In the genomic region with DNA sequence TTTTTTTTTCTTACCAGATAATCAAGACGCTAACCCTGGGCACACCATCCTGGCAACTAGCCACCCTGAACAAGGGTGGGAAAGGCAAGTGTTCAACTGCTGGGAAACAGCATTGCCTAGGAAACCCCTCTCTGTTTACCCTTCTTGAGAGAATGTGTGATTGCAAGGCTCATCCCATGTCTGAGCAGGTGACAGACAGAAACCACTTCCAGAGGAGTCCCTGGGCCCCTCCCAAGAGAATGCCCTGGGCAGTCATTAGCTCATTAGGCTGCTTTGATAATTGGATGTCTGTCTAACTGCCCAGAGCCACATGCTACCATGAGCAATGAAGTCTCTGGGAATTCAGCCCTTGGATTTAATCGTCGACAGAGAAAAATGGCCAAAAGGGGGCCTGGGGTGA, we compare ENCODE assay signal across 14 mouse cellular contexts.
DNase-seq lines count a peak whose midpoint lies in the region; ATAC-seq and TF ChIP-seq lines count a peak whose summit lies in the region.
"Had no signal": no experiment of that assay in that cellular context is flagged by ENCODE, and none has a peak within 500 bp of the region (broad histone marks: within the 10 kb centered on the region; RNA-seq: fewer than 3 reads in every experiment).

No protein-coding gene starts in this region.

- no peaks in the 10 kb centered on the region for H3K4me1 ChIP-seq in forebrain, postnatal 0 days (ENCODE audit: insufficient read depth)
- peaks cover 11% of the 10 kb centered on the region for H3K4me1 ChIP-seq in midbrain, embryonic 13.5 days (replicated peaks)
- no peaks in the 10 kb centered on the region for H3K4me1 ChIP-seq in kidney, embryonic 14.5 days (ENCODE audit: control insufficient read depth, insufficient read depth, low read length)
- H3K4me1 ChIP-seq: liver, embryonic 13.5 days had no signal

- H3K4me2 ChIP-seq in forebrain, postnatal 0 days (ENCODE audit: low read depth), result no peak overlapping the region
- H3K4me2 ChIP-seq in midbrain, embryonic 13.5 days (replicated peaks), result no peak overlapping the region
- H3K4me2 ChIP-seq in kidney, embryonic 14.5 days (replicated peaks; ENCODE audit: low read depth, low read length), result no peak overlapping the region
- H3K4me2 ChIP-seq: heart, embryonic 11.5 days; intestine, embryonic 15.5 days; liver, embryonic 13.5 days had no signal

- H3K27me3 ChIP-seq in forebrain, postnatal 0 days (ENCODE audit: insufficient read depth, low read length), result no peaks in the 10 kb centered on the region
- H3K27me3 ChIP-seq in midbrain, embryonic 13.5 days, result no peaks in the 10 kb centered on the region
- H3K27me3 ChIP-seq in kidney, embryonic 14.5 days (ENCODE audit: control insufficient read depth, insufficient read depth, low read length), result no peaks in the 10 kb centered on the region
- H3K27me3 ChIP-seq: intestine, embryonic 15.5 days; liver, embryonic 13.5 days; Patski had no signal

- no peak overlapping the region for H3K27ac ChIP-seq in forebrain, postnatal 0 days (ENCODE audit: low read depth, low read length)
- H3K27ac ChIP-seq in midbrain, embryonic 13.5 days, result no peak overlapping the region
- H3K27ac ChIP-seq in kidney, embryonic 14.5 days (ENCODE audit: low read depth, low read length), result no peak overlapping the region
- H3K27ac ChIP-seq: intestine, embryonic 15.5 days; liver, embryonic 13.5 days had no signal

- no peaks in the 10 kb centered on the region for H3K9me3 ChIP-seq in forebrain, postnatal 0 days (ENCODE audit: low read length)
- H3K9me3 ChIP-seq in midbrain, embryonic 13.5 days, result no peaks in the 10 kb centered on the region
- no peaks in the 10 kb centered on the region for H3K9me3 ChIP-seq in kidney, embryonic 14.5 days (ENCODE audit: control insufficient read depth, low read length)
- H3K9me3 ChIP-seq: intestine, embryonic 15.5 days; liver, embryonic 13.5 days had no signal

- H3K4me3 ChIP-seq in forebrain, postnatal 0 days (ENCODE audit: low read depth, low read length), result no peak overlapping the region
- H3K4me3 ChIP-seq in midbrain, embryonic 13.5 days (replicated peaks), result no peak overlapping the region
- H3K4me3 ChIP-seq in kidney, embryonic 14.5 days (ENCODE audit: low read length), result no peak overlapping the region
- H3K4me3 ChIP-seq: intestine, embryonic 15.5 days; liver, embryonic 13.5 days had no signal

- no peak for TF ChIP-seq CTCF in forebrain, postnatal 0 days (IDR thresholded peaks at IDR 0.05; ENCODE audit: low read depth)

- no peak overlapping the region for H3K9ac ChIP-seq in forebrain, postnatal 0 days
- H3K9ac ChIP-seq in midbrain, embryonic 13.5 days (replicated peaks), result no peak overlapping the region
- H3K9ac ChIP-seq in kidney, embryonic 14.5 days (ENCODE audit: low read depth, low read length), result no peak overlapping the region
- H3K9ac ChIP-seq: intestine, embryonic 15.5 days; liver, embryonic 13.5 days had no signal

- peak; percentile 76 for ATAC-seq in forebrain, postnatal 0 days
- ATAC-seq in midbrain, embryonic 13.5 days, result peak; percentile 93
- ATAC-seq in granulocyte monocyte progenitor cell, adult 5-6 weeks (replicated peaks; ENCODE audit: poor library complexity, severe bottlenecking), result no peak
- ATAC-seq in kidney, embryonic 14.5 days (ENCODE audit: low FRiP score, low TSS enrichment), result no peak
- ATAC-seq: intestine, embryonic 15.5 days; Patski had no signal

- no peaks in the 10 kb centered on the region for H3K36me3 ChIP-seq in forebrain, postnatal 0 days (ENCODE audit: insufficient read depth)
- no peaks in the 10 kb centered on the region for H3K36me3 ChIP-seq in midbrain, embryonic 13.5 days
- no peaks in the 10 kb centered on the region for H3K36me3 ChIP-seq in kidney, embryonic 14.5 days (ENCODE audit: control insufficient read depth, insufficient read depth, low read length)
- H3K36me3 ChIP-seq: intestine, embryonic 15.5 days; liver, embryonic 13.5 days had no signal

- WGBS in forebrain, postnatal 0 days, result 10% methylated on average over 3 of the region's 3 CpGs
- WGBS in midbrain, embryonic 13.5 days, result 27% methylated on average over 3 of the region's 3 CpGs
- 42% methylated on average over 3 of the region's 3 CpGs for WGBS in kidney, embryonic 14.5 days

- intact Hi-C loops in heart, postnatal 10 days (cut with DNase I), result no loop called here

- DNase-seq in right cerebral cortex, postnatal 10 days (ENCODE audit: low spot score in 2 of 2), result peak; percentile 23 to 26
- DNase-seq in right cerebral cortex, adult 2 months (ENCODE audit: low spot score in 2 of 2), result no peak
- DNase-seq in forebrain, postnatal 0 days, result peak; percentile 42
- DNase-seq in adipocyte (ENCODE audit: low spot score), result no peak
- no peak for DNase-seq in heart, postnatal 10 days
- DNase-seq: adrenal gland, postnatal 36 days; cerebellum, adult 9-10 months; liver, embryonic 13.5 days had no signal

Comparison
In these comparisons a context has a peak if more than half of its experiments do, and no peak if none do; other contexts are left out.
1. DNase-seq: peak in right cerebral cortex, postnatal 10 days (2 of 2) and forebrain, postnatal 0 days (single experiment); none in right cerebral cortex, adult 2 months (0 of 2), adipocyte (single experiment) and heart, postnatal 10 days (0 of 2).
2. ATAC-seq: peak in forebrain, postnatal 0 days (single experiment) and midbrain, embryonic 13.5 days (single experiment); none in granulocyte monocyte progenitor cell, adult 5-6 weeks (single experiment) and kidney, embryonic 14.5 days (single experiment).